Mouse (Mus musculus) v-Abl transformed pro-B cells (cell line): ENCODE measurements at regions not wholly inside any gene's neighbourhood (a gene's known extent, or its start where the extent isn't known, plus 50 kb on each side); places are given as distances from the start of the nearest gene placed in this dataset.

Experiments
- in situ Hi-C, 2 experiments: fragments of 400-800 bp; cut with MboI; formaldehyde crosslinking; loops; one replicate each; pipeline ENCODE4 v1.15.1; 2025; ENCODE audit not compliant: unreplicated experiment in 2 of 2

GRCm38 (mm10) chr7:88544393-88544792 lies 114.3 kb downstream of the Rab38 start:
- in situ Hi-C loops: loop anchor here (10.0 to 25.0 kb wide), 3 partner anchors 180 to 870 kb away; partner anchors contain the start of genes Fzd4 (in 1 of the 2) and Tmem135 (in 1 of the 2)

- in situ Hi-C loops: loop anchor here (5.0 to 25.0 kb wide), 5 partner anchors 180 to 870 kb away; partner anchors contain the start of genes Fzd4 (in 1 of the 2) and Tmem135 (in 1 of the 2)
Observed at GRCm38 (mm10) chr7:88544976-88545654, 115.0 kb downstream of the Rab38 start.

- in situ Hi-C loops: no loop called here
Observed at GRCm38 (mm10) chr7:88575073-88575472, 145.0 kb downstream of the Rab38 start.

DNA sequence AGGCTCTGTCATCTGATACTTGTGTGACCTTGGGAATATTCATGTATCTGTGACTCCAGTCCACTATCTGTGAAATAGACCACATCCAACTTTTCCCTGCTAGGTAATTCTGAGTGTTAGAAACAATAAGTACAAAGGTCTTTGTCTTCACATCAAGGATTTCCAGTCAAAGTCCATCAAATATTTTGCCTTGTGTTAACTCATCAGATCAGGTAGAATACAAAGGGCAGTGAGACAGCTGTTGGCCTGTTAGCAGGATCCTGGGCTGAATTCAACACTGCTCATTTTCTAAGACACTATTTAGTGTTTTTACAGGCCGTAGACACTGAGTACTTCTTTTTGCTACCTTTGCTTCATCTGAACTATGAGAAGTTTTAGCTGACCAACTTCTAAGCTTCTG lies 170.7 kb downstream of the Rab38 start:
- in situ Hi-C loops: no loop called here
